Mouse (Mus musculus): ENCODE results near the gene Zyx. TPM values are rescaled to one million over a fixed set of nuclear protein-coding genes. Genes with fewer than 3 reads are reported as not detected.

Zyx gene
- polyA plus RNA-seq (2021; fragmentation: Nextera tagmentation): 7.9 and 8.7 TPM in 2 replicates
- long read RNA-seq, experiment 1, partial matches to known transcripts: 3 of 9 reads
- long read RNA-seq, experiment 1, other reads (novel, unspliced or antisense): 3 of 9 reads
- long read RNA-seq, experiment 2, transcript Zyx-207 (10 exons, 2,605 nt): major isoform, 22 of 64 reads
- long read RNA-seq, experiment 2, transcript Zyx-201 (9 exons, 2,301 nt): minor isoform, 5 of 64 reads
- long read RNA-seq, experiment 2, partial matches to known transcripts: 17 of 64 reads
- long read RNA-seq, experiment 2, other reads (novel, unspliced or antisense): 19 of 64 reads

DNA sequence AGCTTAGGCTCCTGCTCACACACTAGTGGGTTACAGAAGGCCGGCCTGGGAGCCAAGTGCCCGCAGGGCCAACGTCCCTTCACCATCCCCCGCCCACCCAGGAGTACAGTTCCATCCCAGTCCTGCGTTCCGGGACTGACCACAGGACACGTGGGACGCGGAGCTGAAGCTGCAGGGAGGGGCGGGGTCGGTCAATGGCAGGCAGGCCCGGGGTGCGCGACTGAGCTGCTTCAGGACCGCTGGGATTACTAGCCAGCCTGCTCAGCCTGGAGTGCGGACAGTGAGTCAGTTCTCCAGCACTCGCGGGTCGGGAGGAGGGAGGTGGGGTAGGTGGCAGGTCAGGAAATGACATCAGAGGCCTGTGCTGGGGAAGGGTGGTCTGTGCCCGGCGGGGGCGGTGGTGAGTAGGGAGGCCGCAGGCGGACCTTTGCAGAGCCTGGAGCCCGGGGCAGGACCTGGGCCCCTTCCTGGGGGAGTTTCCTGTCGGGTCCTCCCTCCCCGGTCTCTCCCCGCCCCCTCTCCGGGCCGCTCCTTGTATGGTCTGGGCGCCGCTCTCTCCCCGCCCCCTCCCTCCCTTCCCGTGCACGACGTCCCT, at the start of gene Zyx:
TSS of gene Zyx (plus strand) at position 205 of the 595 bp plus-strand sequence.

DNA sequence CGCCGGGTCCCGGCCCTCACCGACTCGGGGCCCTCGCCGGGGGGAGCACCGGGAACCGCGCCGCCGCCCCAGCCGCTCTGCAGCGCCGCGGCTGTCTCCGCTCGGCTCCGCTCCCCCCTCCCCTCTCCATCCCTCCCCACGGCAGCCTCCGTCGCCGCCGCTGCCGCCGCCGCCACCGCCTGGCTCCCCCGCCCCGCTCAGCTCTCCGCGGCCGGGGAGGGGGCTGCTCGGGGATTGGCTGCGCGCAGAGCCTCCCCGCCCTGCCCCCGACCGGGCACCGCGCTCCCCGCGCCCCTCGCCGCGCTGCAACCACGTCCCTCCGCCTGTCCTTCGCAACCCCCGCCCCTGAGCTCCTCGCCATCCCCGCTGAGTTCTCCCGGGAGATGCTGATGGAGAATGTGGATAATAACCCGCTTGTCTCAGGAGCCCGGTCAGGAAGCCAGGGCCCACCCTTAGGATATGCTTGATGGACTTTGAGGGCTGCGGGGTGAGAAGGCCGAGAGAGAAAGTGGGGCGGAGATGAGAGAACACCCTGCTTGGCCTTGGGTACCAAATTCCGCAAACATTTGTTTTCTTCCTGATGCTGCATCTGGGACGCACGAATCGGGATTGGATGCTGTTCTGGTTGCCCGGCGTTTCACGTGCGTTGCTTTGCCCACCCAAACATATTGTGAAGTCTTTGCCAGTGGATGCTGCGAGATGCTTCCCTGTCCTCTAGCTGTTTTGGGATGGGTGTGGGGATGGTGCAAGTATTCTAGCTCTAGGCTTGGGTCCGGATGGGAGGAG, 24.8 kb upstream of the Zyx start, which contains the start of gene Fam131b:
TSS of gene Fam131b (minus strand) at position 162 of the 786 bp plus-strand sequence.

DNA sequence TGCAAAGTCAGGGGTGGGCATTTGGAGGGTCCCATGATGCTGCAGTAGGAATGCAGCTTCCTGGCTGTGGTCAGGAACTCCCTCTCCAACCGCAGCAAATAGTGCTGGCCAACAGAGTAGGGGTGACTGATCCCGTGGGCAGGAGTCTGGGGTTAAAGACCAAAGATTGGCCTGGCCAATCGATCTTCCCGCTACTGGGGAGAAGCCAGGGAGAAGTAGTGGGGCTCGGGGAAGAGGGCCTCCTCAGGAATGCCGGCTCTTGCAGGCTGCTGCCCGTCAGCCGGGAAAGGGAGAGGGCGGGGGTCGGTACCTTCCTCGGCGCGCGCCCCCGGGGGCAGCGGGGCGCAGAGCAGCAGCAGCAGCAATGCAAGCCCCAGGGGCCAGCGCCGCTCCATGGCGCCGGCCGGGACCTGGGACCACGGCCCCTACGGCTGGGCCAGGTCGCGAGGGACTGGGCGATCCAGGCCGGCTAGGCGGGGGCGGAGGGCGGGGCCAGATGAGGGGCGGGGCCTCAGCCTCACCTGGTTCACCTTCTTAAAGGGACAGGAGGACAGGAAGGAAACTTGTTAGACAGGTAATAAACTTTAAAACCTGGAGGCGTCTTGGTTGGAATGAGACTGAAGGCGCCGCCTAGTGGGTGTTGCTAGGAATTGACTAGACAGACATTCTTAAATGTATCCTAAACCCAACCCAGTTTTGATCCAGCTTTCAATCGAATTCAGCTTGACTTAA, 23.6 kb downstream of the Zyx start, which contains the start of gene Epha1:
TSS of gene Epha1 (minus strand) at position 453 of the 732 bp plus-strand sequence.

DNA sequence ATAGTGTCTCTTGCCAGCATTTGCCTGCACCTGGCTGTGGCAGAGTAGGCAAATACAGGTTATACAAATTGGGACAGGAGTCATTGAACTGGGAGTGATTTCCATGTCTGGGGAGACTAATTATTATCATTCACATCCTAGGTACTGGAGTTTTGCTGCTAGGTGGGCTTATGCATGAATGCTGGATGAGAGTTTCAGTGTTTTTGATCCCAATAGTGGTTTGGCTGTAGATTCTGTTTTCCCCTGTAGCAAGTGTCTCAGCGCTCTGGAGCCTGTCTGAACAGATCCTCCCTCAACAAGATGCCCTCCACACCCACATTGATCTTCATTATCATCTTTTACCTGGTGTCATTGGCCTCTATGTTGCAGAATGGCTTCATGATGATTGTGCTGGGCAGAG, 50.5 kb downstream of the Zyx start, which contains the start of gene Tas2r143:
TSS of gene Tas2r143 (plus strand) at position 301 of the 400 bp plus-strand sequence.

DNA sequence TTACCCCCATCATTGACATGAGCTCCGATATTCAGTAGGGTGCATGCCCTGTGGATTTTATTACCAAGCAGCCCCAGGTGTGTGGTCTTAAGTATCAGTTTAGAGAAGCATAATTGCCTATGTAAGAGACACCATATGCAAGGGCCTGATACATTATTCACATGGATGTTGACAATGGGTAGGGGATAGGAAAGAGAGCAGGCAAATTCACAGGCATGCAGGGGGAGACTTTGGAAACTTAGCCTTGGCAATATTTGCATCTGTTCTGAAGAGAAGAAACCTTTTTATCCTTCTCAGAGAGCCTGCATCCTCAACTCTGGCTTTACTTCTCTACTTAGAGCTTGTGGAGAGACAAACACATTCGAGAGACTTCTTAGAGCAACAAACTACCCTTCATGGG, 55.7 kb downstream of the Zyx start, which contains the start of gene Tas2r135:
TSS of gene Tas2r135 (plus strand) at position 301 of the 400 bp plus-strand sequence.

Other genes starting within 250 kb of the Zyx start
- gene Tas2r139, start 208.7 kb upstream of the Zyx start, polyA plus RNA-seq (2021; fragmentation: Nextera tagmentation): not detected in 2 replicates
- gene Tas2r144, start 134.3 kb upstream of the Zyx start, polyA plus RNA-seq (2021; fragmentation: Nextera tagmentation): not detected in 2 replicates
- gene Gstk1, start 103.7 kb upstream of the Zyx start, polyA plus RNA-seq (2021; fragmentation: Nextera tagmentation): 43.2 and 47.5 TPM in 2 replicates
- gene Tmem139, start 87.7 kb upstream of the Zyx start, polyA plus RNA-seq (2021; fragmentation: Nextera tagmentation): 0.13 TPM in 1 of 2 replicates, not detected in the other
- 3.2 and 3.9 TPM in 2 replicates for gene Casp2, start 84.6 kb upstream of the Zyx start, polyA plus RNA-seq (2021; fragmentation: Nextera tagmentation)
- 0.21 and 0.36 TPM in 2 replicates for gene Clcn1, start 62.9 kb upstream of the Zyx start, polyA plus RNA-seq (2021; fragmentation: Nextera tagmentation)
- gene Fam131b, start 25.0 kb upstream of the Zyx start, polyA plus RNA-seq (2021; fragmentation: Nextera tagmentation): 4.0 and 5.2 TPM in 2 replicates
- gene Epha1, start 23.6 kb downstream of the Zyx start, polyA plus RNA-seq (2021; fragmentation: Nextera tagmentation): 0.04 and 0.05 TPM in 2 replicates
- gene Tas2r143, start 50.6 kb downstream of the Zyx start, polyA plus RNA-seq (2021; fragmentation: Nextera tagmentation): not detected in 2 replicates
- gene Tas2r135, start 55.8 kb downstream of the Zyx start, polyA plus RNA-seq (2021; fragmentation: Nextera tagmentation): not detected in 2 replicates
- not detected in 2 replicates for gene Tas2r126, start 84.9 kb downstream of the Zyx start, polyA plus RNA-seq (2021; fragmentation: Nextera tagmentation)
- gene Olfr458, start 115.6 kb downstream of the Zyx start, polyA plus RNA-seq (2021; fragmentation: Nextera tagmentation): not detected in 2 replicates
- not detected in 2 replicates for gene Olfr457, start 126.7 kb downstream of the Zyx start, polyA plus RNA-seq (2021; fragmentation: Nextera tagmentation)
- not detected in 2 replicates for gene Olfr456, start 137.6 kb downstream of the Zyx start, polyA plus RNA-seq (2021; fragmentation: Nextera tagmentation)
- gene Olfr455, start 198.0 kb downstream of the Zyx start, polyA plus RNA-seq (2021; fragmentation: Nextera tagmentation): not detected in 2 replicates
- gene Tcaf3, start 248.1 kb downstream of the Zyx start, polyA plus RNA-seq (2021; fragmentation: Nextera tagmentation): not detected in 2 replicates

All from layer of hippocampus, adult 6 months (tissue).